Mouse (Mus musculus) liver, embryonic 15.5 days (tissue): ENCODE results near the gene Trpc4ap. TPM values are rescaled to one million over a fixed set of nuclear protein-coding genes. Genes with fewer than 3 reads are reported as not detected.
"Not testable (repeated sequence)": the region's sequence is repeated elsewhere in the genome, so short reads cannot be mapped to it uniquely, and the experiment has no call there.

Experiments
- ATAC-seq: fragments of 200-750 bp; cut with Nextera tagmentation; 2 replicates; pipeline ENCODE4 v1.8.0; 2017; ENCODE audit warnings: moderate number of reproducible peaks, mild to moderate bottlenecking, moderate library complexity; ENCODE audit not compliant: insufficient read depth
- H3K27ac ChIP-seq: fragments of 300-500 bp; sonication (generic); replicated peaks from 2 replicates; pipeline ENCODE4 v1.5.1; 2015; ENCODE audit warnings: mild to moderate bottlenecking, inconsistent platforms
- H3K27me3 ChIP-seq: fragments of 300-500 bp; sonication (generic); 2 replicates; pipeline ENCODE4 v1.6.1; 2015; ENCODE audit warnings: mild to moderate bottlenecking, inconsistent platforms
- H3K36me3 ChIP-seq: fragments of 300-500 bp; sonication (generic); replicated peaks from 2 replicates; pipeline ENCODE4 v1.6.1; 2015; ENCODE audit warnings: moderate library complexity, mild to moderate bottlenecking, inconsistent platforms
- H3K4me1 ChIP-seq: fragments of 300-500 bp; sonication (generic); replicated peaks from 2 replicates; pipeline ENCODE4 v1.6.1; 2015; ENCODE audit warnings: inconsistent platforms
- H3K4me2 ChIP-seq: fragments of 300-500 bp; sonication (generic); 2 replicates; pipeline ENCODE4 v1.6.1; 2015; ENCODE audit warnings: moderate library complexity, mild to moderate bottlenecking, inconsistent platforms
- H3K4me3 ChIP-seq: fragments of 300-500 bp; sonication (generic); replicated peaks from 2 replicates; pipeline ENCODE4 v1.5.1; 2015; ENCODE audit warnings: mild to moderate bottlenecking, inconsistent platforms
- H3K9ac ChIP-seq: fragments of 300-500 bp; sonication (generic); 2 replicates; pipeline ENCODE4 v1.6.1; 2015; ENCODE audit warnings: moderate library complexity, mild to moderate bottlenecking, inconsistent platforms
- H3K9me3 ChIP-seq: fragments of 300-500 bp; sonication (generic); replicated peaks from 2 replicates; pipeline ENCODE4 v1.6.1; 2016; ENCODE audit warnings: inconsistent platforms
- WGBS: fragments of 180-500 bp; shearing (Covaris S2); methylation state at CpG from one replicate; pipeline ENCODE4 v1.1.7; 2015; ENCODE audit warnings: mixed read lengths; ENCODE audit not compliant: insufficient replicate concordance; 5-methylcytosine and 5-hydroxymethylcytosine counted together
- polyA plus RNA-seq: library from polyadenylated mRNA; unstranded; fragments of >200 nt; fragmentation: Nextera tagmentation; extraction: Ambion mirVana; gene quantifications from 2 replicates; pipeline ENCODE4 v1.2.1, GENCODE M21; 2015

The Trpc4ap gene
- polyA plus RNA-seq, 1 experiment from 2014 or later = 51.4 TPM

DNA sequence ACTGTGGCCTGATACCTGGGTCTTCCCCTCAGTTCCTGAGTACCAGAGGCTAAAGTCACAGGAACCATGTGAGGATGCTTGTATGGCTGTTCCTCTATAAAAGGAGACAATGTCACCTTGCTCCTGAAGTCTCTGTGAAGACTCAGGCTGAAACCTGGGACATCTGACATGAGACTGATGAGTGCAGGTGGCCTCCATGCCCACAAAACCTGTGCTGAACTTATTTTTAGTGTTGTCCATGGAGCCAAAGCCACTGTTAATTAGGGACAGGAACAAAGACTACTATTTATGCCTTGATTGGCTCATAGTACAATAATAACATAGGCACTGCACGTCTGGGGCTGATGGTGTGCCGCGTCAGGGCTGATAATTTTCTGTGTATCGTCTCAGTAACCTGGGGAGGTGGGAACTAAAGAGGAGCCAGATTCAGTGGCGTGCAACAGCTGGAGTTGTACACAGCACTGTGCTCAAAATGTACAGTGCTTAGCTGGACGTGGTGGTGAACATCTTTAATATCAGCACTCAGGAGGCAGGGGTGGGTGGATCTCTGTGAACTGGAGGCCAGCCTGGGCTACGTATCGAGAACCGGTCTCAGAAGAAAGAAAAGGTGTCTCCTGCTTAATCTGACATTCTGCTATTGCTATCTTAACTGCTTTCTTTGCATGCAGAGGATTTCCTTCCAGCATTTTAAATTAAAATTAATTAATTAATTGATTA lies 80.2 kb downstream of the Trpc4ap start:
- Histone ChIP-seq H3K4me3 (no peak overlapping the region), H3K27ac (peak overlapping the region; percentile 90), H3K9me3 (no peaks in the 10 kb centered on the region), H3K4me2 (peak overlapping the region; percentile 84), H3K9ac (peak overlapping the region; percentile 73), H3K4me1 (peaks cover 79% of the 10 kb centered on the region), H3K36me3 (no peaks in the 10 kb centered on the region), H3K27me3 (no peaks in the 10 kb centered on the region)
- WGBS = 69% methylated on average over 9 of the region's 9 CpGs
- ATAC-seq = no peak

DNA sequence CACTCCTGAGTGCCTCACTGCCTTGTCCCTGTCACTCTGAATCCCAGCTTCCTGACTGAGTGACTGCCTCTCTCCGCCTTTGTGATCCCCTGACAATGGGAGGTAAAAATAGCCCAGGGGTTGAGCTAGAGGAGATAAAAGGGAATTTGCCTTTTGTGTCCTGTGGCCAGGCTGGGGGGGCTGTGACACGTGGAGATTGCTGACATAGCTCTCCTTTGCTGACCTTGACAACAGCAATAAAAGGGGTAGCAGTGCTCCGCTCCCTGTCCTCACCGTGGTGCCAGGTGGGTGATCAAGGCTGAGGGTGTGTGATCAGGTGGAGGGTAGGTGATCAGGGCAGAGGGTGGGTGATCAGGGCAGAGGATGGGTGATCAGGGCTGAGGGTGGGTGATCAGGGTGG lies 81.2 kb downstream of the Trpc4ap start, which contains the start of gene Myh7b:
Gene Myh7b, plus strand, starts transcription at position 235 of the 400 bp plus-strand sequence.
- no peak for ATAC-seq
- WGBS = 49% methylated on average over 4 of the region's 4 CpGs
- Histone ChIP-seq H3K36me3 (no peaks in the 10 kb centered on the region), H3K4me1 (peaks cover 80% of the 10 kb centered on the region), H3K9ac (no peak within 1 kb of the TSS), H3K4me3 (no peak within 1 kb of the TSS), H3K27me3 (no peaks in the 10 kb centered on the region), H3K27ac (peak within 1 kb of the TSS; percentile 90), H3K4me2 (peak within 1 kb of the TSS; percentile 84), H3K9me3 (no peaks in the 10 kb centered on the region)

DNA sequence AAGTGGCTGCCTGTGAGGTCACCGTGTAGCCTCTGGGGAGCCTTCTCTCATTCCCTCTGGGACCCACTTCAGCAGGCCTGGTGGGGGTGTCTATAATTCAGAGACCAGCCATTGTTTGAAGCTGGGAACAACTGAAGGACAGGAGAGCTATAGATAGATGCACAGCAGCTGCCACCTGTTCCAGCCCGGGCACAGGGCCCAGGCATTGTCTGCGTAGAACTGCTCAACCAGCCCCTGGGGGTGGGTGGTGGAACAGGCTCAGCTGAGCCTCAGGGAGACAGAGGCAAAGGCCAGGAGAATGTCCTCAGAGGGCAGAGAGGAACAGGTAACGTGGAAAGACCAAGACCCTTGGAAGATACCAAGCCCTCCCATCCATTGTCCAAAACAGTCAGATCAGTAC lies 85.8 kb downstream of the Trpc4ap start:
- WGBS = 75% methylated on average over 4 of the region's 4 CpGs
- Histone ChIP-seq H3K36me3 (no peaks in the 10 kb centered on the region), H3K9me3 (no peaks in the 10 kb centered on the region), H3K27ac (peak overlapping the region; percentile 99), H3K4me3 (no peak overlapping the region), H3K4me1 (peaks cover 73% of the 10 kb centered on the region), H3K9ac (peak overlapping the region; percentile 32), H3K27me3 (no peaks in the 10 kb centered on the region), H3K4me2 (no peak overlapping the region)
- no peak for ATAC-seq

DNA sequence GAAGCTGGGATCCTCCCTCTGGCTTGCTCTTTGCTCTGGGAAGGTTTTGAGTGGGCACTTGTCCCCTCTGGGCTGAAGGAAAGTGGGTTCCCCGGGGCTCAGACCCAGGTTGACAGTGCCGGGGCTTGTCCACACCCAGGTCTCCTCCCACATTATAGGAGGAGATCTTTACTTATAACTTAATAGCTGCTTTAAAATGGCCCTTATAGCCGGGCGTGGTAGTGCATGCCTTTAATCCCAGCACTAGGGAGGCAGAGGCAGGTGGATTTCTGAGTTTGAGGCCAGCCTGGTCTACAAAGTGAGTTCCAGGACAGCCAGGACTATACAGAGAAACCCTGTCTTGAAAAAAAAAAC lies 87.0 kb downstream of the Trpc4ap start:
- H3K4me2 ChIP-seq = peak overlapping the region; percentile 88
- H3K4me1 ChIP-seq = peaks cover 64% of the 10 kb centered on the region

DNA sequence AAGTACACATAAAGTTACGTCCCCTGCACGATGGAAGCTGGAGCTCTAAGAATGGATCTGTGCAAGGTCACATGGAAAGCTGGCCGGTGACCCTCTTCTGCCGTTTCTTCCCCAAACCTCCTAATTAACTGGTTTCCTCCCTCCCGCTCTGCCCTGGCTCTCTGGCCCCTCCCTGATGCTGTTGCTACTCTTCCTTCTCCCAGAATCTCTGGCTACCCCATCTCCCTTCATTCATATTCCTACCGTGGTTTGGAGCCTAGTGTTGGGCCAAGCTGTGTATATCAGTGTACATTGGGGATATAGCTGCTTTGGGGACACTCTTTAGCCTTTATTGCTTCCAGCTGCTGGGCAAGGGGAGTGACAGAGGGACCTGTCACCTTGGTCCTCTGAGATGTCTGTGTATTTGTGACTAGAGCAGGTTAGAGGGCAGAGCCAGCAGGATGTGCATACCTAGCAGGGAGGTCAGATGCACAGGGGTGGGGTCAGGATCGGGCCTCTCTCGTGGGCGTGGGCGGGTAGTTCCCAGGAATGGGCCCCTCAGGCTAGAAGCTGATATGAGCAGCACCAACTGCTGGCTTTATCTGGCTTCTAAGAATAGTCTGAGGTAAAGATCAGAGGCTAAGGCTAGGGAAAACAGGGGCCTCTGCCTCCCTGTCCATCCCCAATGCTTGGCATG lies 87.5 kb downstream of the Trpc4ap start:
- Histone ChIP-seq H3K9ac (peak overlapping the region; percentile 62), H3K4me1 (peaks cover 64% of the 10 kb centered on the region), H3K9me3 (no peaks in the 10 kb centered on the region), H3K27ac (peak overlapping the region; percentile 99), H3K36me3 (no peaks in the 10 kb centered on the region), H3K27me3 (no peaks in the 10 kb centered on the region), H3K4me2 (peak overlapping the region; percentile 88), H3K4me3 (peak overlapping the region; percentile 48)
- WGBS = 22% methylated on average over 10 of the region's 10 CpGs
- peak; percentile 98 for ATAC-seq

More for the DNA sequence above, 87.0 kb downstream of the Trpc4ap start:
- Histone ChIP-seq H3K9ac (peak overlapping the region; percentile 62), H3K4me3 (peak overlapping the region; percentile 48), H3K27ac (peak overlapping the region; percentile 99)
- not testable (repeated sequence) for H3K9me3 ChIP-seq, H3K36me3 ChIP-seq, H3K27me3 ChIP-seq
- ATAC-seq = peak; percentile 84
- 21% methylated on average over 4 of the region's 4 CpGs for WGBS

DNA sequence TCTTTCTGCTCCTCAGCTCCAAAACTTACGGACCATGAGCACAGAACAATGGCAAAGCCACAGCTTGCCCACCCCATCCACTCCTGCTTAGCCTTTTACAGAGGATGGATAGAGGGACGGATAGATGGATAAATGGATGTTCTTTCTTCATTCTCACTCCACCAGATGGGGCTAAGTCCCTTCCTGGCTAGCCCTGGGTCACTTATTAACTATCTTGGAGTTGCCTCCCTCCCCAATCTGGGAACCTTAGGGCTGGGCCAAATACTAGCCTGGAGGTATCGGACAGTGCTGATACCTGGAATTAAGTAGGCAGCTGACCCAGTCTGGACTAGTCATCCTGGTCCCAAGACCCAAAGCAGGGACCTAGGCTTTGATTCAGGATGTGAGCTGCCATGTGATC lies 88.5 kb downstream of the Trpc4ap start:
- peak overlapping the region; percentile 62; the same call in 1 of the 2 replicates for H3K9ac ChIP-seq
- peak overlapping the region; percentile 88 for H3K4me2 ChIP-seq
- H3K9me3 ChIP-seq = no peaks in the 10 kb centered on the region
- H3K36me3 ChIP-seq = no peaks in the 10 kb centered on the region
- H3K27ac ChIP-seq = peak overlapping the region; percentile 99
- H3K27me3 ChIP-seq = no peaks in the 10 kb centered on the region
- no peak for ATAC-seq
- no peak overlapping the region for H3K4me3 ChIP-seq
- WGBS = 70% methylated on average over 3 of the region's 3 CpGs
- H3K4me1 ChIP-seq = peaks cover 64% of the 10 kb centered on the region

DNA sequence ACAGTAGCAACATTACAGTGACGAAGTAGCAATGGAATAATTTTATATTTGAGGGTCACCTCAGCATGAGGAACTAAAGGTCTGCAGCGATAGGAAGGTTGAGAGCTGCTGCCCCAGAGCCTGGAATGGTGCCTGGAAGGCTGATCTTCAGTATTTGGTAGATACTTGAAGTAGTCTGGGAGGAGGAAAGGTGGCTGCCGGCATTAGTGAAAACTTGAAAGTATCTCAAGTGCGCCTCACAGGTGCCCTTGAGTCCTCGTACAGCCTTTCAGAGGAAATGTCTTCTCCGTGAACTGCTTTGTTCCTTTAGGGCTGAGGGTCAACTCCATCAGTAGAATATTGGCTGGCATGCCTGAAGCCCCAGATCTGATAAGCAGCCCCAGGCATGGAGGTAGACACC lies 96.7 kb downstream of the Trpc4ap start:
- no peaks in the 10 kb centered on the region for H3K27me3 ChIP-seq
- 76% methylated on average over 6 of the region's 6 CpGs for WGBS
- no peak overlapping the region for H3K9ac ChIP-seq
- no peak overlapping the region for H3K4me3 ChIP-seq
- peaks cover 59% of the 10 kb centered on the region for H3K4me1 ChIP-seq
- ATAC-seq = no peak
- H3K4me2 ChIP-seq = no peak overlapping the region
- H3K9me3 ChIP-seq = no peaks in the 10 kb centered on the region
- H3K36me3 ChIP-seq = no peaks in the 10 kb centered on the region
- peak overlapping the region; percentile 69; the same call in 1 of the 2 replicates for H3K27ac ChIP-seq

DNA sequence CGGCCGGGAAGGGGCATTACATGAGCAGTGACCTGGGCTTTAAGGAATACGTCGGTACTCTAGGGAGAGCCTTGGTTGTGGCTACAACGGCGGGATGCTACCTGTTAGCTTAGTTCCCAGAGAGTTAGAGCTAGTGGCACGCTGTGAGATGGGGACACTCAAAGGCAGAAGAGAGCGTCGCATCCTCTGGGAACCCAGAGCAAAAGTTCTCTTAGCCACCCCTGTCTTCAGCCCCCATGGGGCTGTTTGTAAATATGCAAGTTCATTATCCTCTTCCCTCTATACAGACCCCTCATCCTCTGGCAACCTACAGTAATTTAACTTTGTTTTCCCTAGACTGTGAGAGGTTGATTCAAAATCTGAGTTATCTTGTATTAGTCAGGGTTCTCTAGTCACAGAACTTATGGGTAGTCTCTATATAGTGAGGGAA lies 99.3 kb downstream of the Trpc4ap start:
- peak overlapping the region; percentile 88 for H3K27ac ChIP-seq
- WGBS = 1% methylated on average over 9 of the region's 9 CpGs
- H3K4me2 ChIP-seq = peak overlapping the region; percentile 84
- peaks cover 80% of the 10 kb centered on the region for H3K4me1 ChIP-seq
- H3K36me3 ChIP-seq = no peaks in the 10 kb centered on the region
- peak; percentile 7; the same call in 1 of the 2 replicates for ATAC-seq
- H3K4me3 ChIP-seq = peak overlapping the region; percentile 72
- H3K9me3 ChIP-seq = no peaks in the 10 kb centered on the region
- peak overlapping the region; percentile 77 for H3K9ac ChIP-seq
- no peaks in the 10 kb centered on the region for H3K27me3 ChIP-seq

DNA sequence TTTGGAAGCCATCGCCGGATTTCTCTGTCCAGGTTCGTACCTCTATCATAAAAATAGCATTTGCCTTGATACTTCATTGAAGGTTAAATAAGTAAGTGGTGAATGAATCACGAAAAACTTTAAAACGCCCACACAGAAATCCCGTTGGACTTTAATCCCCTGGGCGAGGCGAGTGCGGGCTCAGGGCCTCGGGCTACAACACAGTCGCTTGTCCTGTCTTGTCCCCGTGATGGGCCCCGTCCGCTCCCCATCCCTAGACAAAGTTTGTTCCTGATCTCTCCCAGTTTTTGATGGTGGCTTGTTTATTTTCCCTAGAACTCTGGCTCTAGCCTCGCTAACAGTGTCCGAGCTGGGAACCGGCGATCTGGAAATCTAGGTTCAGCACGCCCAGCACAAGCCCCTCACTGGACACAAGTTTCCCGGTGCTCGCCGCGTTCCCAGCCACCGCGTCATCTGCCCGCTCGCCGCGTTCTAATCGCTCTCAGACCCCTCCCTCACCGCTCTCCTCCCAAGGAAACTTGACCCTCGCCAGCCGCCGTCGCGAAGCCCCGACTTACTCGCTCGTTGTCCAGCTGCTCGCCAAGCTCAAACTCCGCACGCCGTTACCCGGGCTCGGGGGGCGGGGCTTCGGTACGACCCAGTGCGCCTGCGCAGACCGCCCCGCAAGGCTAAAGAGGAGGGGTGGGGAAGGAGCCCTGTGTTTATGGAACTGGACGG lies 99.9 kb downstream of the Trpc4ap start, which contains the start of gene Gss:
Gene Gss, minus strand, starts transcription at position 674 of the 717 bp plus-strand sequence.
- ATAC-seq = peak; percentile 87
- H3K4me1 ChIP-seq = peaks cover 80% of the 10 kb centered on the region
- peaks cover 5% of the 10 kb centered on the region; the same call in 1 of the 2 replicates for H3K36me3 ChIP-seq
- peak within 1 kb of the TSS; percentile 77 for H3K9ac ChIP-seq
- under 1% methylated on average over 53 of the region's 53 CpGs for WGBS
- H3K27ac ChIP-seq = peak within 1 kb of the TSS; percentile 88
- H3K9me3 ChIP-seq = no peaks in the 10 kb centered on the region
- peak within 1 kb of the TSS; percentile 72 for H3K4me3 ChIP-seq
- peak within 1 kb of the TSS; percentile 84 for H3K4me2 ChIP-seq
- no peaks in the 10 kb centered on the region for H3K27me3 ChIP-seq

DNA sequence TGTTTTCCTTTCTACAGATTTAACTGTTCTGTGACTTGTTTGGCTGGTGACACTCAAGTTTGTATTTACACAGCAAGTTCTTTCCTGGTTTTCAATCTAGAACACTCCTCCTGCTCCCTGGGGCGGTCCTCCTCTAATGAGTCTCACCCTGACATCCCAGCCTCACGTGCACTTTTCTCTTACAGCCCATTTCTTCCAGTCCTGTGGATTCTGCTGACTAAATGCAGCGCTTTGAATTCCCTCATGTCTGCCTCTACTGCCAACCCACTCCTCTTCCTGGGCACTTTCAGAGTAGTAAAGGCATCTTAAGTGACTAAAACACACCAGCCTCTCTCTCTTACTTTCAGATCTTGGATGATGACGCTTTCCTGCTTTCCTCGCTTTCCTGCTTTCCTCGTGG lies 100.5 kb downstream of the Trpc4ap start:
- 14% methylated on average over 6 of the region's 6 CpGs for WGBS
- Histone ChIP-seq H3K27ac (peak overlapping the region; percentile 88), H3K9me3 (no peaks in the 10 kb centered on the region), H3K4me1 (peaks cover 74% of the 10 kb centered on the region), H3K36me3 (peaks cover 11% of the 10 kb centered on the region; the same call in 1 of the 2 replicates), H3K9ac (peak overlapping the region; percentile 77), H3K4me3 (peak overlapping the region; percentile 72), H3K4me2 (peak overlapping the region; percentile 84), H3K27me3 (no peaks in the 10 kb centered on the region)
- ATAC-seq = no peak

DNA sequence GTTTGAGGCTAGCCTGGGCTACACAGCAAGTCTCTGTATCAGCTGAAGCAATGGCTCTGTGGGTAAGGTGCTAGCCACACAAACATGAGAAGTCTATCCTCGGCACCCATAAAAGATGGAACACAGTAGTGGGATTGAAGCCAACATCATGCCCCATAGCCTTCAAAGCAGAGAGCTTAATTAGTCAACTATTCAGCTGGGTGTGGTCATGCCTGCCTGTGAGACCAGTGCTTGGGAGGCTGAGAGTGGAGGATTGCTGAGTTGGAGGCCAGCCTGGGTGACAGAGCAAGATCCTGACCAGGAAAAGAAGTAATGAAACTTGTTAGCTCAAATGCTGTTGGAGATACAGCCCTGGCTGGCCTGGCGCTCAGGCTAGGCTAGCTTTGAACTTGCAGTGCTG lies 101.3 kb downstream of the Trpc4ap start:
- H3K9ac ChIP-seq = peak overlapping the region; percentile 77; the same call in 1 of the 2 replicates
- H3K27me3 ChIP-seq = no peaks in the 10 kb centered on the region
- peak overlapping the region; percentile 84 for H3K4me2 ChIP-seq
- peak overlapping the region; percentile 88 for H3K27ac ChIP-seq
- 86% methylated on average over 2 of the region's 2 CpGs for WGBS
- peak; percentile 9; the same call in 1 of the 2 replicates for ATAC-seq
- H3K36me3 ChIP-seq = peaks cover 16% of the 10 kb centered on the region
- peak overlapping the region; percentile 72 for H3K4me3 ChIP-seq
- H3K4me1 ChIP-seq = peaks cover 69% of the 10 kb centered on the region
- no peaks in the 10 kb centered on the region for H3K9me3 ChIP-seq
